Mouse (Mus musculus): ENCODE measurements around the gene Stab1. TPM values are rescaled to one million over a fixed set of nuclear protein-coding genes. Genes with fewer than 3 reads are reported as not detected.

Gene Stab1
- total RNA-seq, 2 experiments from 2014 or later: 0.27 to 0.40 TPM

GRCm38 (mm10) chr14:31195521-31195920 lies 27.1 kb upstream of the Stab1 start:
- no peak for ATAC-seq (ENCODE audit: poor library complexity, severe bottlenecking)

- ATAC-seq (ENCODE audit: poor library complexity, severe bottlenecking): peak; percentile 57
Observed at GRCm38 (mm10) chr14:31194891-31195513, 26.6 kb upstream of the Stab1 start.

- no peak for ATAC-seq (ENCODE audit: poor library complexity, severe bottlenecking)
Observed at GRCm38 (mm10) chr14:31194441-31194840, 26.0 kb upstream of the Stab1 start.

GRCm38 (mm10) chr14:31193791-31194190 lies 25.4 kb upstream of the Stab1 start:
- no peak for ATAC-seq (ENCODE audit: poor library complexity, severe bottlenecking)

- ATAC-seq (ENCODE audit: poor library complexity, severe bottlenecking): no peak
Observed at GRCm38 (mm10) chr14:31191936-31192335, 23.5 kb upstream of the Stab1 start.

- ATAC-seq (ENCODE audit: poor library complexity, severe bottlenecking): peak; percentile 71
Observed at GRCm38 (mm10) chr14:31189348-31189747, 20.9 kb upstream of the Stab1 start.

- ATAC-seq (ENCODE audit: poor library complexity, severe bottlenecking): peak; percentile 85
Observed at GRCm38 (mm10) chr14:31188771-31189181, 20.3 kb upstream of the Stab1 start.

GRCm38 (mm10) chr14:31186656-31187055 lies 18.2 kb upstream of the Stab1 start:
- no peak for ATAC-seq (ENCODE audit: poor library complexity, severe bottlenecking)

GRCm38 (mm10) chr14:31184195-31184594 lies 15.8 kb upstream of the Stab1 start:
- ATAC-seq (ENCODE audit: poor library complexity, severe bottlenecking): no peak

- peak; percentile 74 for ATAC-seq (ENCODE audit: poor library complexity, severe bottlenecking)
Observed at GRCm38 (mm10) chr14:31183541-31183940, 15.1 kb upstream of the Stab1 start.

- peak; percentile 48 for ATAC-seq (ENCODE audit: poor library complexity, severe bottlenecking)
Observed at GRCm38 (mm10) chr14:31182786-31183290, 14.4 kb upstream of the Stab1 start.

- no peak for ATAC-seq (ENCODE audit: poor library complexity, severe bottlenecking)
Observed at GRCm38 (mm10) chr14:31181512-31181911, 13.1 kb upstream of the Stab1 start.

- no peak for ATAC-seq (ENCODE audit: poor library complexity, severe bottlenecking)
Observed at GRCm38 (mm10) chr14:31179677-31180365, 11.4 kb upstream of the Stab1 start.

GRCm38 (mm10) chr14:31177715-31178114 lies 9.3 kb upstream of the Stab1 start:
- no peak for ATAC-seq (ENCODE audit: poor library complexity, severe bottlenecking)

GRCm38 (mm10) chr14:31177287-31177686 lies 8.8 kb upstream of the Stab1 start:
- ATAC-seq (ENCODE audit: poor library complexity, severe bottlenecking): no peak

- ATAC-seq (ENCODE audit: poor library complexity, severe bottlenecking): no peak
Observed at GRCm38 (mm10) chr14:31173537-31173936, 5.1 kb upstream of the Stab1 start.

GRCm38 (mm10) chr14:31172781-31173455 lies 4.5 kb upstream of the Stab1 start:
- ATAC-seq (ENCODE audit: poor library complexity, severe bottlenecking): no peak

GRCm38 (mm10) chr14:31171821-31172220 lies 3.4 kb upstream of the Stab1 start:
- ATAC-seq (ENCODE audit: poor library complexity, severe bottlenecking): no peak

- no peak for ATAC-seq (ENCODE audit: poor library complexity, severe bottlenecking)
Observed at GRCm38 (mm10) chr14:31171386-31171785, 2.9 kb upstream of the Stab1 start.

GRCm38 (mm10) chr14:31170963-31171362 lies 2.5 kb upstream of the Stab1 start:
- no peak for ATAC-seq (ENCODE audit: poor library complexity, severe bottlenecking)

GRCm38 (mm10) chr14:31169508-31169907 lies 1.1 kb upstream of the Stab1 start:
- no peak for ATAC-seq (ENCODE audit: poor library complexity, severe bottlenecking)

GRCm38 (mm10) chr14:31166827-31167226 lies 1.6 kb downstream of the Stab1 start:
- ATAC-seq (ENCODE audit: poor library complexity, severe bottlenecking): no peak

Measured in megakaryocyte, adult 5-6 weeks (primary cell).